Mouse (Mus musculus) left cerebral cortex, adult 2 months (tissue): Measurements from ENCODE around the gene Mttp. TPM values are rescaled to one million over a fixed set of nuclear protein-coding genes. Genes with fewer than 3 reads are reported as not detected.

Source experiments
- DNase-seq, 2 experiments: peaks; one replicate each; pipeline ENCODE4 v3.0.0; 2021 to 2022; ENCODE audit warnings: low spot score in 2 of 2, mixed read lengths in 1 of 2; ENCODE audit errors: extremely low spot score in 1 of 2
- H3K27ac ChIP-seq: fragments of 200-600 bp; 2 replicates; pipeline ENCODE4 v1.8.1; 2022
- H3K4me3 ChIP-seq: fragments of 200-600 bp; 2 replicates; pipeline ENCODE4 v1.8.1; 2022
- CTCF ChIP-seq: fragments of 200-600 bp; IDR thresholded peaks from 2 replicates; pipeline ENCODE4 v1.8.1; 2022; ENCODE audit warnings: antibody characterized with exemption, mild to moderate bottlenecking, moderate library complexity
- intact Hi-C: fragments of 180-260 bp; cut with DNase I; formaldehyde crosslinking; loops from one replicate; pipeline ENCODE4 v1.15.1; 2025
- total RNA-seq, 2 experiments: library from RNA; stranded (reverse); gene quantifications; 2 replicates each; pipeline ENCODE4 v1.2.3; 2021

The Mttp gene
- total RNA-seq, 2 experiments from 2014 or later, result 6.2 to 6.5 TPM

- H3K27ac ChIP-seq, result no peak overlapping the region
- DNase-seq, result no peak
- TF ChIP-seq CTCF, result no peak
These were observed 37.9 kb downstream of the Mttp start for GRCm38 (mm10) chr3:138106887-138107286.

GRCm38 (mm10) chr3:138105056-138105455, 39.7 kb downstream of the Mttp start:
- no peak for DNase-seq
- TF ChIP-seq CTCF, result no peak
- intact Hi-C loops, result no loop called here
- Histone ChIP-seq H3K4me3 (no peak overlapping the region), H3K27ac (no peak overlapping the region)

More at GRCm38 (mm10) chr3:138106887-138107286, 37.9 kb downstream of the Mttp start:
- H3K4me3 ChIP-seq, result no peak overlapping the region
- intact Hi-C loops, result no loop called here

GRCm38 (mm10) chr3:138103690-138104089, 41.1 kb downstream of the Mttp start:
- no peak for DNase-seq
- intact Hi-C loops, result no loop called here
- Histone ChIP-seq H3K27ac (no peak overlapping the region), H3K4me3 (no peak overlapping the region)
- TF ChIP-seq CTCF, result no peak

- H3K27ac ChIP-seq, result no peak overlapping the region
- DNase-seq, result no peak
- no peak for TF ChIP-seq CTCF
- intact Hi-C loops, result no loop called here
- H3K4me3 ChIP-seq, result no peak overlapping the region
These were observed 42.8 kb downstream of the Mttp start for GRCm38 (mm10) chr3:138101936-138102335.

GRCm38 (mm10) chr3:138097718-138098117, 47.0 kb downstream of the Mttp start:
- DNase-seq, result no peak
- H3K27ac ChIP-seq, result no peak overlapping the region
- intact Hi-C loops, result no loop called here
- H3K4me3 ChIP-seq, result no peak overlapping the region
- no peak for TF ChIP-seq CTCF

GRCm38 (mm10) chr3:138096263-138097028, 48.3 kb downstream of the Mttp start:
- Histone ChIP-seq H3K27ac (no peak overlapping the region), H3K4me3 (no peak overlapping the region)
- intact Hi-C loops, result no loop called here
- TF ChIP-seq CTCF, result no peak
- no peak for DNase-seq

- no peak for DNase-seq
- Histone ChIP-seq H3K27ac (peak overlapping the region; percentile 58; the same call in 1 of the 2 replicates), H3K4me3 (no peak overlapping the region)
- TF ChIP-seq CTCF, result no peak
- intact Hi-C loops, result no loop called here
These were observed 49.0 kb downstream of the Mttp start for GRCm38 (mm10) chr3:138095718-138096117.

GRCm38 (mm10) chr3:138095301-138095700, 49.5 kb downstream of the Mttp start:
- H3K27ac ChIP-seq, result peak overlapping the region; percentile 58; the same call in 1 of the 2 replicates
- TF ChIP-seq CTCF, result no peak
- DNase-seq, result peak in 1 of 2 experiments; percentile 26
- intact Hi-C loops, result no loop called here
- H3K4me3 ChIP-seq, result no peak overlapping the region

- intact Hi-C loops, result no loop called here
- H3K27ac ChIP-seq, result peak overlapping the region; percentile 55; the same call in 1 of the 2 replicates
These were observed 60.9 kb downstream of the Mttp start for GRCm38 (mm10) chr3:138083896-138084295.

GRCm38 (mm10) chr3:138083073-138083637, 61.6 kb downstream of the Mttp start:
- Histone ChIP-seq H3K4me3 (no peak overlapping the region), H3K27ac (peak overlapping the region; percentile 70; the same call in 1 of the 2 replicates)
- intact Hi-C loops, result no loop called here
- no peak for DNase-seq
- TF ChIP-seq CTCF, result no peak

More at GRCm38 (mm10) chr3:138083896-138084295, 60.9 kb downstream of the Mttp start:
- TF ChIP-seq CTCF, result no peak
- DNase-seq, result no peak
- H3K4me3 ChIP-seq, result no peak overlapping the region

- no peak for DNase-seq
- intact Hi-C loops, result no loop called here
- TF ChIP-seq CTCF, result no peak
- Histone ChIP-seq H3K4me3 (no peak overlapping the region), H3K27ac (no peak overlapping the region)
These were observed 66.1 kb downstream of the Mttp start for GRCm38 (mm10) chr3:138078701-138079100.

GRCm38 (mm10) chr3:138077476-138078340, 67.1 kb downstream of the Mttp start:
- no peak for TF ChIP-seq CTCF
- intact Hi-C loops, result no loop called here
- no peak overlapping the region for H3K27ac ChIP-seq
- H3K4me3 ChIP-seq, result no peak overlapping the region
- DNase-seq, result no peak
